Mouse (Mus musculus) liver, embryonic 16.5 days (tissue): ENCODE measurements at regions not wholly inside any gene's neighbourhood (a gene's known extent, or its start where the extent isn't known, plus 50 kb on each side); places are given as distances from the start of the nearest gene placed in this dataset.

Experiments used
- ATAC-seq: fragments of 200-750 bp; cut with Nextera tagmentation; 2 replicates; pipeline ENCODE4 v1.8.0; 2017; ENCODE audit warnings: low read depth, mild to moderate bottlenecking, moderate number of reproducible peaks, moderate library complexity
- H3K27ac ChIP-seq: fragments of 300-500 bp; sonication (generic); 2 replicates; pipeline ENCODE4 v1.5.1; 2014; ENCODE audit warnings: mild to moderate bottlenecking, low read length
- H3K27me3 ChIP-seq: fragments of 300-500 bp; sonication (generic); 2 replicates; pipeline ENCODE4 v1.6.1; 2014; ENCODE audit warnings: low read depth, low read length, mixed read lengths; ENCODE audit not compliant: control insufficient read depth, insufficient read depth
- H3K36me3 ChIP-seq: fragments of 300-500 bp; sonication (generic); 2 replicates; pipeline ENCODE4 v1.6.1; 2014; ENCODE audit warnings: mild to moderate bottlenecking; ENCODE audit not compliant: control insufficient read depth, insufficient read depth
- H3K4me1 ChIP-seq: fragments of 300-500 bp; sonication (generic); 2 replicates; pipeline ENCODE4 v1.6.1; 2014; ENCODE audit warnings: low read depth, low read length, mixed read lengths; ENCODE audit not compliant: control insufficient read depth
- H3K4me2 ChIP-seq: fragments of 300-500 bp; sonication (generic); 2 replicates; pipeline ENCODE4 v1.6.1; 2014; ENCODE audit warnings: low read depth, low read length, mixed read lengths
- H3K4me3 ChIP-seq: fragments of 300-500 bp; sonication (generic); 2 replicates; pipeline ENCODE4 v1.5.1; 2014; ENCODE audit warnings: low read depth, mild to moderate bottlenecking, low read length
- H3K9ac ChIP-seq: fragments of 300-500 bp; sonication (generic); 2 replicates; pipeline ENCODE4 v1.6.1; 2014; ENCODE audit warnings: low read depth, low read length
- H3K9me3 ChIP-seq: fragments of 300-500 bp; sonication (generic); replicated peaks from 2 replicates; pipeline ENCODE4 v1.6.1; 2016; ENCODE audit warnings: low read length; ENCODE audit not compliant: control insufficient read depth
- WGBS: fragments of 180-500 bp; shearing (Covaris S2); extraction: QIAGEN DNeasy Blood & Tissue Kit; methylation state at CpG from one replicate; pipeline ENCODE4 v1.1.7; 2014; ENCODE audit not compliant: insufficient replicate concordance; 5-methylcytosine and 5-hydroxymethylcytosine counted together

DNA sequence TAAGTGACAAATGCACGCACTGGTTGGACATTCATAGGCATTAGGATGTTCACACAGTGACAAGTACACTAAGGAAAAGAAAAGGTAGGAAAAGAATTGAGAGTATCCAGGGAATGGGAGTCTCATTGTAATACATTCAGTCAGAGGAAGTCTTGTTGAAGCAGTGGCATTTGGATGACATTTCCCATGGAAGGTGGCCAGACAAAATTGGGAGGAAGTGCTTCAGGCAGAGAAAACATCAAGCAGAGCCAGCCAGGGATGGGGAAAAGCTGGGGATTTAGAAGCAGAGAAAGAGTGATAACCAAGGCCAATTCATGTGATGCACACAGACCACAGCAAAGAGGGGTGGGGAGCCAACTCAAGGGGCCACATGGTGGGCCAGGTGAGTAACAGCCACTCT, 524.0 kb upstream of the Rgma start:
- no peaks in the 10 kb centered on the region for H3K4me1 ChIP-seq
- no peaks in the 10 kb centered on the region for H3K9me3 ChIP-seq
- no peak overlapping the region for H3K4me3 ChIP-seq
- H3K27ac ChIP-seq: no peak overlapping the region
- 61% methylated on average over 1 of the region's 1 CpGs for WGBS
- H3K36me3 ChIP-seq: no peaks in the 10 kb centered on the region
- no peak overlapping the region for H3K9ac ChIP-seq
- H3K4me2 ChIP-seq: no peak overlapping the region
- ATAC-seq: no peak
- no peaks in the 10 kb centered on the region for H3K27me3 ChIP-seq

DNA sequence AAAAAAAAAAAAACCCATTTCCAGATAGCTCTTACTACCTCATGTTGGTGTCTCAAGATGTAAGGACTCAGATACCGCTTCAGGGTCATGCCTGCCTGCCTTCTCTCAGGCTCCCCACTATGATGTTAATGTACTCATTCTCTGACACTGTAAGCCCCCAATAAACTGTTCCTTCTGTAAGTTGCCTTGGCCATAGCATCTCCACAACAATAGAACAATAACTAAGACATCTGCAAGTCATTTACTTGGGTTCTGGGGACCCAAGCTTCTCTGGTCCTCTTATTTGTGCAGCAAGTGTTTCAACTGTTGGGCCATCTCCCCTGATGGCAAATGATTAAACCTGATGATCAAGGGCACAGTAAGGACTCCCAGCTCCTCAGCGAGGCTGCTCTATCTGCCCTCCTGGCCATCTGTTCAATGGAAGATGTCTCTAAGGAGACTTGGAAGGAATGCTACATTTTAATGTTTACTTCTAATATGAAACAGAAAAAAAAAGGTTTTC, 520.8 kb upstream of the Rgma start:
- no peak overlapping the region for H3K27ac ChIP-seq
- WGBS: 48% methylated on average over 2 of the region's 2 CpGs
- ATAC-seq: no peak
- H3K4me1 ChIP-seq: no peaks in the 10 kb centered on the region
- H3K27me3 ChIP-seq: no peaks in the 10 kb centered on the region
- H3K9me3 ChIP-seq: no peaks in the 10 kb centered on the region
- no peaks in the 10 kb centered on the region for H3K36me3 ChIP-seq
- no peak overlapping the region for H3K4me2 ChIP-seq
- no peak overlapping the region for H3K9ac ChIP-seq
- no peak overlapping the region for H3K4me3 ChIP-seq

DNA sequence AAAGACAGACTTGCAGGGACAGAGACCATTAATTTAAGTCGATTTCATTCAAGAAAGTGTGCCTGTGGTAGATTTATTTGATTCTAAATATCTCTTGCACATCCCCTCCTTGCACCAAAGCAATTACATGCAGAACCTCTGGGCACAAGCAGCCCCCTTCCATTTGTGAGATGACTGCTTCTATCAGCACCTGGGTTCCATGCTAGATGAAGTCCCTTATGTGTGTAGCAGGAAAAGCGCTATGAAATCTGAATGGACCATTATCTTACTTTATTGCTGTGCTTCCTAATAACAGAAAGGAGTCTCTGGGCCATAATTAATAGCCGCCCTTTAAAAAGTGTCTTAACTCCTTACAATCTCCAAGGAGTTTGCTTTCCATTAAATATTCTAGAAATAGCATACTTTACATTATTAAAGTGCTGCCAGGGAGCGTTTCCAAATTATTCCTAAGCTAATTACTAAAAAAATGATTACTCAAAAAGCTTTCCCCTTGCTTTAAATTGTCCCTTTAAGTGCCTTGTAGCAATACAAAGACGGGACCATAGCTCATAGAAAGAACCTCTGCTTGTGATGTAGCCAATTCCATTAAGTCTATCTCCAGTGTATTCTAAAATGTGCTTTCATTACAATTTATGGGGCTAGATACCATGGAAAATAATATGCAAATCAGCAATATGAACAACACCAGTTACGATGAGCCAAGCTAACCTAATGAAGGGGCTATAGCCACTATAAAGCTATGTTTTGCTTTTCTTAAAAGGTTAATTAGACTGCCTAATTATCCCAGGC, 508.1 kb upstream of the Rgma start:
- no peak overlapping the region for H3K9ac ChIP-seq
- no peaks in the 10 kb centered on the region for H3K27me3 ChIP-seq
- no peak overlapping the region for H3K4me3 ChIP-seq
- no peaks in the 10 kb centered on the region for H3K9me3 ChIP-seq
- no peak overlapping the region for H3K27ac ChIP-seq
- no peak overlapping the region for H3K4me2 ChIP-seq
- no peak for ATAC-seq
- no peaks in the 10 kb centered on the region for H3K4me1 ChIP-seq
- 51% methylated on average over 6 of the region's 6 CpGs for WGBS
- no peaks in the 10 kb centered on the region for H3K36me3 ChIP-seq

DNA sequence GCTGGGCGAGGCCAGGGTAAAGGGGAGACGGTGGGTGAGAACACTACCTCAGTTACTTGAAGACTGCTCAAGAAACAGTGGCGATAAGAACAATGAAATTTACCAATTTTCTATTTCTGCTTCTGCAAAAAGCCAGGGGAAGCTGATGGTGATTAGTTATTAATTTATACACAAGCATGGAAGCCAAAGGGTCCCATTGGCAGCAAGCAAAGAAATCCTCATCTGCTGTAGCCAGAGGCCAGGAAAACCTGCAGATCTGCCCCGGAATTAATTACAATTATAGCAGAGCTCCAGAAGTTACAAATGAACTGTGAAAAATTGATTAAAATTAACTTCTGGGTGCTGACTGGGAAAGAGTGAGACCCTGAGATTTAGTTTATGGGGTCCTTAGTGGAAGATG, 506.2 kb upstream of the Rgma start:
- WGBS: 63% methylated on average over 4 of the region's 4 CpGs
- no peaks in the 10 kb centered on the region for H3K9me3 ChIP-seq
- ATAC-seq: no peak
- no peaks in the 10 kb centered on the region for H3K36me3 ChIP-seq
- H3K4me1 ChIP-seq: no peaks in the 10 kb centered on the region
- H3K27me3 ChIP-seq: no peaks in the 10 kb centered on the region
- no peak overlapping the region for H3K9ac ChIP-seq
- H3K27ac ChIP-seq: no peak overlapping the region
- H3K4me3 ChIP-seq: no peak overlapping the region
- no peak overlapping the region for H3K4me2 ChIP-seq

DNA sequence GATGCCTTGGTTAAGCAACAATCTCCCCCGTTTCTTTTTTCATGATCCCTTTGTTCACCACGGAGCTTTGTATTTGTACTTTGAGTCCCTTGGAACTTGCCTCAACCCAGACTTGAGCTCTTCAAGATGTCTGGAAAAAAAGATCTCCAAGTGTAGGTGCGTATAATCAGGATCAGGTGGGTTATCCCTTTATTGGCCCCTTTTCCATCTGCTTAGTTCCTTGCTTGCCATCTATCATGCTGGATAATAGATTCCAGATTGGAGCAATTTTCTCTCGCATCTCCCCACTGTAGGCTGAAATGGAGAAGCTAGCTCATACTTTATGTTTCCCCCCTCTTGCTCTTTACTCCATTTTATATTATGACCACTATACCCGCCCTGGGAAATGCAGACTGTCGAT, 474.5 kb upstream of the Rgma start:
- Histone ChIP-seq H3K9me3 (no peaks in the 10 kb centered on the region), H3K27me3 (no peaks in the 10 kb centered on the region), H3K27ac (no peak overlapping the region), H3K9ac (no peak overlapping the region), H3K4me2 (no peak overlapping the region), H3K4me1 (no peaks in the 10 kb centered on the region), H3K36me3 (no peaks in the 10 kb centered on the region), H3K4me3 (no peak overlapping the region)
- no peak for ATAC-seq
- WGBS: 51% methylated on average over 6 of the region's 6 CpGs

DNA sequence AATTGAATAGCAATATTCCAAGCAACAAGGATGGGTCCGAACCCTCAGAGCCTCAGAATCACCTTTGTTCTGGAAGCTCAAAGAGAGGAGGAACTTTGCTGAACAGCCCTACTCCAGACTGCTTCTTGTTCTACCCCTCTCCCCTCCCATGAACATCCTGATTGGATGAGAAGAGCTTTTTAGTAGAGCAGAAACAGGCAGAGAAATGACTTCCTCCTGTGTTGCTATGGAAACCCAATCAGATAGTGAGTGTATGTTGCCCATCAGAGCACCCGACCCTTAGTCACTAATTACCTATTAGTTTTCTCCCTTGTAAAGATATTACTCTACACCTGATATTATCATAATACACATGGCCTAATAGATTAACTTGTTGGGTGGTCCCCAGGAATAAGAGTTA, 469.4 kb upstream of the Rgma start:
- no peak overlapping the region for H3K27ac ChIP-seq
- no peak overlapping the region for H3K4me3 ChIP-seq
- H3K4me1 ChIP-seq: no peaks in the 10 kb centered on the region
- H3K27me3 ChIP-seq: no peaks in the 10 kb centered on the region
- H3K9me3 ChIP-seq: no peaks in the 10 kb centered on the region
- no peak for ATAC-seq
- H3K36me3 ChIP-seq: no peaks in the 10 kb centered on the region
- H3K9ac ChIP-seq: no peak overlapping the region
- no peak overlapping the region for H3K4me2 ChIP-seq
- WGBS: 36% methylated on average over 2 of the region's 2 CpGs

DNA sequence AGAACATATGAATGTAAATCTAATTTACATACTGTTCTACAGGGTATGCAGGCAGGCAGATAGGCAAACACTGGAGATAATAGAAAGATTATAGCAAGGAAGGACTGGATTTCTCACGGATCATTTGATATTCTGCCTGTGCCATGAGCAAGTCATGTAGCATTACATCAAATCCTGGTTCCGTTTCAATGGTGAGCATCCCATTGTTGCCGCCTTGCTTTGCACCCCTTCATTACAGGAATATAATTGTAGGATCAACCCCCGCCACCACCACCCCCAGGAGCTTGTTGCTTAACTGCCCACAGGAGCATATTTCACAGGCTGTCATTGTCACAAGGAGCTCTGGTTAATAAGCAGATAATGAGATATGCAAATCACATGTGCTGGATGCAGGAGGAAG, 468.8 kb upstream of the Rgma start:
- H3K27me3 ChIP-seq: no peaks in the 10 kb centered on the region
- no peak for ATAC-seq
- no peaks in the 10 kb centered on the region for H3K36me3 ChIP-seq
- no peak overlapping the region for H3K4me3 ChIP-seq
- no peaks in the 10 kb centered on the region for H3K4me1 ChIP-seq
- WGBS: 61% methylated on average over 4 of the region's 4 CpGs
- no peak overlapping the region for H3K27ac ChIP-seq
- H3K4me2 ChIP-seq: no peak overlapping the region
- H3K9me3 ChIP-seq: no peaks in the 10 kb centered on the region
- no peak overlapping the region for H3K9ac ChIP-seq

DNA sequence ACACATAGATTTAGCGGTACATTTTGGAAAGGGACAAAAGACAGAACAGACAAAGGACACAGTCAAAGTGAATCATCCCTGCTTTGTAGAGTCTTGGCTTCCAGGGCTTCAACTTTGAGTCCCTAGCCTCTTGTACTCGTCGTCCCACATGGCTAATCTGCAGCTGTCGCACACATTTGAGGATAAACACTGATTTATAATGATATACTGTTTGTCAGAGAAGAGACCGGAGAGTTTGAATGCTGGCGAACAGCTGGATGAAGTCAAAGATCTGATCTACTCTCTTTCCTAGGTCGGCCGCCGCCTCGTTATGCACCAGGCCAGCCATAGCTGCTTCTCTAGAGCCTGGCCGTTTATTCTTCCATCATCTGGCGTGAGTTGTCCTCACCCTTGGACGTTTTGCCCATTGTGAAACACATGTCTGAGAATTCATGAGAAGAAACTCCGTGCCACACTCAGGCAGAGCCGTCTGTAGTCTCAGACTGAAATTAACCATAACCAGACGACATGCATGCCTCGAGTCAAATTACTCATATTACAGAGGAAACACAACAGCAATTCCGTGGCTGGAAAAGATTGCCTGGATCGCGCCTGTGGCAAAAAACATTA, 448.4 kb upstream of the Rgma start:
- Histone ChIP-seq H3K27ac (no peak overlapping the region), H3K36me3 (no peaks in the 10 kb centered on the region), H3K9me3 (no peaks in the 10 kb centered on the region; the same call in 1 of the 2 replicates), H3K4me2 (no peak overlapping the region), H3K4me3 (no peak overlapping the region), H3K9ac (no peak overlapping the region), H3K27me3 (no peaks in the 10 kb centered on the region), H3K4me1 (no peaks in the 10 kb centered on the region)
- ATAC-seq: no peak
- WGBS: 77% methylated on average over 20 of the region's 20 CpGs

DNA sequence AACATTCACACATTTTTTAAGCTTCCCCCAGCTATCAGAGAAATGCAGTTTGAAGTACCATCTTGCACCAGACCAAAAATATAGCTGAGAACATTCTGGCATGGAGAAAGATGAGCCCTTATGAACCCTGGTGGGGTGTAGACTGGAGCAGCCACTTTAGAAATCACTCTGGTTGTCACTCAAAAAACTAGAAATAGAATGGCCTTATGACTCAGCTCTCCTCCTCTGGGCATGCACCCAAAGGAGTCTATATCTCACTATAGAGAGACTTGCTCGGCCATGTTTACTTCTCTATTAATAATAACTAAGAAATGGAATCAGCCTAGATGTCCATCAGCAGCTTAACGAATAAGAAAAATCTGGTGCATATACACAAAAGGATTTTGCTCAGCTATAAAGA, 436.5 kb upstream of the Rgma start:
- no peaks in the 10 kb centered on the region for H3K36me3 ChIP-seq
- WGBS: 50% methylated on average over 2 of the region's 2 CpGs
- no peaks in the 10 kb centered on the region for H3K9me3 ChIP-seq
- no peaks in the 10 kb centered on the region for H3K4me1 ChIP-seq
- no peak for ATAC-seq
- H3K4me2 ChIP-seq: no peak overlapping the region
- H3K9ac ChIP-seq: no peak overlapping the region
- no peaks in the 10 kb centered on the region for H3K27me3 ChIP-seq
- H3K4me3 ChIP-seq: no peak overlapping the region
- no peak overlapping the region for H3K27ac ChIP-seq
